Mouse (Mus musculus) erythroblast, embryonic 14.5 days (primary cell): ENCODE measurements around the gene Cdkl3.

ENCODE experiments used
- GATA1 ChIP-seq: IDR thresholded peaks from 2 replicates; pipeline ENCODE4 v1.6.1; 2012; ENCODE audit warnings: low read length, inconsistent platforms, mixed read lengths
- TAL1 ChIP-seq: IDR thresholded peaks from 3 replicates; pipeline ENCODE4 v1.6.1; 2012; ENCODE audit warnings: low read length, inconsistent platforms, mixed read lengths

DNA sequence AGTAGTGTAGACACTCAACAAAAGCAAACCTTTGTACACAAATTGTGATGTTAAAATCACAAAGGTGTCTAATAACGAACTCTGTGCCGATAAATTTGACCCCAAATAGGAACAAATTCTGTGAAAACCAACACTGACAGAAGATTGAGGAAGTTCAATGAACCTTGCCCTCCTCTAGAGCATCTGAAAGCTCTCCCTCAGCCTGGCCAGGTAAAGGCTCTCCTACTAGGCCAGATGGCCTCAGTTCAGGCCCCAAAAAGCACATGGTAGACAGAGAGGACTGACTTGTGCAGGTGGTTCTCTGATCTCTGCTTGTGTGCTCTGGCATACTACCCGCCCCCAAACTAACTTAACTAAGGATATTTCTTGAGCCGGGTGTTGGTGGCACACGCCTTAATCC is 58.4 kb downstream of the Cdkl3 start:
- no peak for TF ChIP-seq GATA1
- no peak for TF ChIP-seq TAL1
